Mouse (Mus musculus): Measurements from ENCODE around the gene Scn2a.
"Not testable (repeated sequence)": the region's sequence is repeated elsewhere in the genome, so short reads cannot be mapped to it uniquely, and the experiment has no call there.

Scn2a gene

GRCm38 (mm10) chr2:65695061-65695460 is 74.5 kb downstream of the Scn2a start:
- DNase-seq (ENCODE audit: low read depth, low spot score), result no peak

GRCm38 (mm10) chr2:65700246-65700645 is 79.7 kb downstream of the Scn2a start:
- DNase-seq (ENCODE audit: low read depth, low spot score), result no peak

GRCm38 (mm10) chr2:65701175-65701574 is 80.6 kb downstream of the Scn2a start:
- DNase-seq (ENCODE audit: low read depth, low spot score), result no peak

- DNase-seq (ENCODE audit: low read depth, low spot score), result no peak
These were observed 101.7 kb downstream of the Scn2a start for GRCm38 (mm10) chr2:65722219-65722800.

GRCm38 (mm10) chr2:65745400-65745799 is 124.8 kb downstream of the Scn2a start:
- DNase-seq (ENCODE audit: low read depth, low spot score), result no peak

GRCm38 (mm10) chr2:65782442-65782841 is 161.9 kb downstream of the Scn2a start:
- no peak for DNase-seq (ENCODE audit: low read depth, low spot score)

- no peak for DNase-seq (ENCODE audit: low read depth, low spot score)
These were observed 162.8 kb downstream of the Scn2a start for GRCm38 (mm10) chr2:65783392-65783791.

GRCm38 (mm10) chr2:65792516-65792915 is 171.9 kb downstream of the Scn2a start:
- no peak for DNase-seq (ENCODE audit: low read depth, low spot score)

GRCm38 (mm10) chr2:65793593-65793992 is 173.0 kb downstream of the Scn2a start:
- no peak for DNase-seq (ENCODE audit: low read depth, low spot score)

- no peak for DNase-seq (ENCODE audit: low read depth, low spot score)
These were observed 180.6 kb downstream of the Scn2a start for GRCm38 (mm10) chr2:65801054-65801709.

GRCm38 (mm10) chr2:65806556-65806955 is 186.0 kb downstream of the Scn2a start:
- DNase-seq (ENCODE audit: low read depth, low spot score), result no peak

- not testable (repeated sequence) for DNase-seq (ENCODE audit: low read depth, low spot score)
These were observed 190.6 kb downstream of the Scn2a start for GRCm38 (mm10) chr2:65811203-65811602.
